ENCODE assay signal across 9 mouse cellular contexts in the genomic region with DNA sequence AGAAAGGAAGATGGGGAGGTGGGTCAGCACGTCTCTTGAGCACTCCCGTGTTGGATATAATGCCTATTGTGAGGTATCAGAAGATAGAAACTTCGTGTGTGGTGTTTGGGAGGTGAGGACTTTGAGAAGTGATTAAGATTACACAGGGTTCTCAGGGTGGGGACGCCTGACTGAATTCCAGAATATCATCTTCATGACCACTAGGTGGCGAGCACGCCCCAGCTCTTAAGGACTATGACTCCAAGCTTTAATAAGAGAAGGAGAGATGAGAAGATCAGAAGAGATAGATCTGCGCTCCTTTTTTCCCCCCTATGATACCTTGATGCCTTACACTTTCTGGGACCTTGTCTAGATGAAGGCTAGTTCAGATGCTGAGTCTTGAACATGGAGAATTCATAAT. TPM values are rescaled to one million over a fixed set of nuclear protein-coding genes. Genes with fewer than 3 reads are reported as not detected.
DNase-seq lines count a peak whose midpoint lies in the region; ATAC-seq and TF ChIP-seq lines count a peak whose summit lies in the region.
"Had no signal": no experiment of that assay in that cellular context is flagged by ENCODE, and none has a peak within 500 bp of the region (broad histone marks: within the 10 kb centered on the region; RNA-seq: fewer than 3 reads in every experiment).

No protein-coding gene starts in this region.

- 14% methylated on average over 7 of the region's 7 CpGs for WGBS in forebrain, embryonic 14.5 days
- 8% methylated on average over 7 of the region's 7 CpGs for WGBS in kidney, adult 2 months
- 15% methylated on average over 7 of the region's 7 CpGs for WGBS in neural tube, embryonic 15.5 days

- ATAC-seq in forebrain, embryonic 14.5 days = peak; percentile 79
- ATAC-seq in neural tube, embryonic 15.5 days (ENCODE audit: low FRiP score) = peak; percentile 87

- DNase-seq in spleen, postnatal 36 days (ENCODE audit: low spot score in 2 of 2) = peak; percentile 43 to 48
- DNase-seq in spleen, postnatal 14 days (ENCODE audit: low spot score in 2 of 2) = no peak
- DNase-seq in brain, embryonic 14.5 days (ENCODE audit: low read depth) = peak; percentile 75
- peak; percentile 72 for DNase-seq in forebrain, embryonic 14.5 days (ENCODE audit: low spot score)
- DNase-seq in kidney, adult 2 months = peak; percentile 58
- peak; percentile 38 to 44 for DNase-seq in lung, adult 18-20 months
- DNase-seq in ovary, postnatal 10 days (ENCODE audit: low spot score) = no peak

- no peaks in the 10 kb centered on the region for H3K36me3 ChIP-seq in forebrain, embryonic 14.5 days (ENCODE audit: control insufficient read depth, insufficient read depth, low read length)
- H3K36me3 ChIP-seq in kidney, adult 2 months (ENCODE audit: control insufficient read depth, insufficient read depth, low read length) = no peaks in the 10 kb centered on the region
- no peaks in the 10 kb centered on the region for H3K36me3 ChIP-seq in neural tube, embryonic 15.5 days

- no peak overlapping the region for H3K9ac ChIP-seq in forebrain, embryonic 14.5 days (ENCODE audit: low read length)
- H3K9ac ChIP-seq in neural tube, embryonic 15.5 days (replicated peaks) = no peak overlapping the region

- H3K4me3 ChIP-seq in forebrain, embryonic 14.5 days (ENCODE audit: low read depth, low read length) = no peak overlapping the region
- no peak overlapping the region for H3K4me3 ChIP-seq in kidney, adult 2 months (ENCODE audit: insufficient read depth, low read depth, low read length)
- H3K4me3 ChIP-seq in neural tube, embryonic 15.5 days (replicated peaks) = no peak overlapping the region

- H3K27me3 ChIP-seq in forebrain, embryonic 14.5 days (replicated peaks; ENCODE audit: control insufficient read depth, insufficient read depth, low read length) = no peaks in the 10 kb centered on the region
- H3K27me3 ChIP-seq in kidney, adult 2 months (replicated peaks; ENCODE audit: control insufficient read depth, insufficient read depth, low read length) = no peaks in the 10 kb centered on the region
- H3K27me3 ChIP-seq in neural tube, embryonic 15.5 days (replicated peaks) = no peaks in the 10 kb centered on the region

- no peaks in the 10 kb centered on the region for H3K4me1 ChIP-seq in forebrain, embryonic 14.5 days (ENCODE audit: control insufficient read depth, insufficient read depth, low read length)
- peaks cover 13% of the 10 kb centered on the region for H3K4me1 ChIP-seq in kidney, adult 2 months (ENCODE audit: control insufficient read depth, insufficient read depth, low read length)
- H3K4me1 ChIP-seq in neural tube, embryonic 15.5 days = 0 out of 2 replicates have a peak, but pooled peaks cover 3% of the 10 kb centered on the region

- H3K9me3 ChIP-seq in forebrain, embryonic 14.5 days (replicated peaks; ENCODE audit: control insufficient read depth, low read length) = no peaks in the 10 kb centered on the region
- H3K9me3 ChIP-seq in neural tube, embryonic 15.5 days (replicated peaks) = no peaks in the 10 kb centered on the region

- H3K4me2 ChIP-seq in forebrain, embryonic 14.5 days (ENCODE audit: low read length) = no peak overlapping the region
- H3K4me2 ChIP-seq in neural tube, embryonic 15.5 days = no peak overlapping the region

- no peak for TF ChIP-seq POLR2A in brain, embryonic 14.5 days (IDR thresholded peaks at IDR 0.05; ENCODE audit: borderline replicate concordance, extremely low read depth, insufficient read depth, insufficient read length, poor library complexity, severe bottlenecking)
- TF ChIP-seq POLR2A in kidney, adult 2 months (IDR thresholded peaks at IDR 0.05; ENCODE audit: low read depth, low read length) = no peak

- peak; percentile 77; the same call in 1 of the 2 replicates for TF ChIP-seq CTCF in brain, embryonic 14.5 days (IDR thresholded peaks at IDR 0.05; ENCODE audit: borderline replicate concordance, extremely low read depth, insufficient read depth, insufficient read length)
- peak; percentile 69 for TF ChIP-seq CTCF in kidney, adult 2 months (conservative IDR thresholded peaks at IDR 0.05; ENCODE audit: insufficient read depth, insufficient read length, low read depth, low read length)

- H3K27ac ChIP-seq in forebrain, embryonic 14.5 days (ENCODE audit: low read depth, low read length) = no peak overlapping the region
- no peak overlapping the region for H3K27ac ChIP-seq in kidney, adult 2 months (ENCODE audit: insufficient read depth, low read depth, low read length)
- H3K27ac ChIP-seq in neural tube, embryonic 15.5 days (replicated peaks) = no peak overlapping the region

RNA-seq across cellular contexts. Expression of a gene that starts 1.0 kb away (rescaled TPM):
- polyA plus RNA-seq in brain, embryonic 14.5 days (2012; rRNA removed) = 0.85 and 1.4 TPM in 2 replicates
- polyA plus RNA-seq in forebrain, embryonic 14.5 days (2014; fragmentation: Nextera tagmentation; extraction: Ambion mirVana) = 0.93 and 1.9 TPM in 2 replicates
- 6.9 and 7.7 TPM in 2 replicates for polyA plus RNA-seq in kidney, adult 2 months (2012; rRNA removed)
- polyA plus RNA-seq in neural tube, embryonic 15.5 days (2015; fragmentation: Nextera tagmentation; extraction: Ambion mirVana) = 3.3 and 18.5 TPM in 2 replicates

RNA-seq across cellular contexts. Expression of a gene that starts 46.0 kb away (rescaled TPM):
- not detected in 2 replicates for polyA plus RNA-seq in brain, embryonic 14.5 days (2012; rRNA removed)
- not detected in 2 replicates for polyA plus RNA-seq in forebrain, embryonic 14.5 days (2014; fragmentation: Nextera tagmentation; extraction: Ambion mirVana)
- polyA plus RNA-seq in kidney, adult 2 months (2012; rRNA removed) = 0.11 TPM in 1 of 2 replicates, not detected in the other
- 0.20 TPM in 1 of 2 replicates, not detected in the other for polyA plus RNA-seq in neural tube, embryonic 15.5 days (2015; fragmentation: Nextera tagmentation; extraction: Ambion mirVana)
- polyA plus RNA-seq: frontal cortex, adult 2 months had no signal

RNA-seq across cellular contexts. Expression of a gene that starts 49.3 kb away (rescaled TPM):
- polyA plus RNA-seq in brain, embryonic 14.5 days (2012; rRNA removed) = 0.50 and 0.70 TPM in 2 replicates
- not detected in 2 replicates for polyA plus RNA-seq in forebrain, embryonic 14.5 days (2014; fragmentation: Nextera tagmentation; extraction: Ambion mirVana)
- not detected in 2 replicates for polyA plus RNA-seq in kidney, adult 2 months (2012; rRNA removed)
- polyA plus RNA-seq in neural tube, embryonic 15.5 days (2015; fragmentation: Nextera tagmentation; extraction: Ambion mirVana) = not detected in 2 replicates

RNA-seq across cellular contexts. Expression of a gene that starts 50.1 kb away (rescaled TPM):
- polyA plus RNA-seq in brain, embryonic 14.5 days (2012; rRNA removed) = 59.3 and 63.1 TPM in 2 replicates
- 19.1 and 22.5 TPM in 2 replicates for polyA plus RNA-seq in forebrain, embryonic 14.5 days (2014; fragmentation: Nextera tagmentation; extraction: Ambion mirVana)
- 25.5 and 27.6 TPM in 2 replicates for polyA plus RNA-seq in kidney, adult 2 months (2012; rRNA removed)
- 35.8 and 42.8 TPM in 2 replicates for polyA plus RNA-seq in neural tube, embryonic 15.5 days (2015; fragmentation: Nextera tagmentation; extraction: Ambion mirVana)

Comparison
In these comparisons a context has a peak if more than half of its experiments do, and no peak if none do; other contexts are left out.
1. DNase-seq: peak in spleen, postnatal 36 days (2 of 2), brain, embryonic 14.5 days (single experiment), forebrain, embryonic 14.5 days (single experiment), kidney, adult 2 months (single experiment) and lung, adult 18-20 months (2 of 2); none in spleen, postnatal 14 days (0 of 2) and ovary, postnatal 10 days (single experiment).